Mouse (Mus musculus) lung, embryonic 15.5 days (tissue): Measurements from ENCODE around the gene Ndufs5. TPM values are rescaled to one million over a fixed set of nuclear protein-coding genes. Genes with fewer than 3 reads are reported as not detected.

Source experiments
- ATAC-seq: fragments of 200-750 bp; cut with Nextera tagmentation; 2 replicates; pipeline ENCODE4 v1.8.0; 2017; ENCODE audit warnings: moderate number of reproducible peaks, borderline replicate concordance; ENCODE audit not compliant: low FRiP score, low TSS enrichment; ENCODE audit errors: extremely low read depth
- H3K27ac ChIP-seq: fragments of 300-500 bp; sonication (generic); 2 replicates; pipeline ENCODE4 v1.5.1; 2015; ENCODE audit warnings: moderate library complexity, mild to moderate bottlenecking, inconsistent platforms
- H3K27me3 ChIP-seq: fragments of 300-500 bp; sonication (generic); 2 replicates; pipeline ENCODE4 v1.6.1; 2015; ENCODE audit warnings: inconsistent platforms
- H3K36me3 ChIP-seq: fragments of 300-500 bp; sonication (generic); 2 replicates; pipeline ENCODE4 v1.6.1; 2015; ENCODE audit warnings: inconsistent platforms
- H3K4me1 ChIP-seq: fragments of 300-500 bp; sonication (generic); 2 replicates; pipeline ENCODE4 v1.6.1; 2015; ENCODE audit warnings: inconsistent platforms
- H3K4me2 ChIP-seq: fragments of 300-500 bp; sonication (generic); 2 replicates; pipeline ENCODE4 v1.6.1; 2015; ENCODE audit warnings: inconsistent platforms, mild to moderate bottlenecking, moderate library complexity
- H3K4me3 ChIP-seq: fragments of 300-500 bp; sonication (generic); 2 replicates; pipeline ENCODE4 v1.5.1; 2015; ENCODE audit warnings: mild to moderate bottlenecking, inconsistent platforms
- H3K9ac ChIP-seq: fragments of 300-500 bp; sonication (generic); 2 replicates; pipeline ENCODE4 v1.6.1; 2015; ENCODE audit warnings: inconsistent platforms
- H3K9me3 ChIP-seq: fragments of 300-500 bp; sonication (generic); 2 replicates; pipeline ENCODE4 v1.6.1; 2016; ENCODE audit warnings: inconsistent platforms
- WGBS: fragments of 180-500 bp; shearing (Covaris S2); methylation state at CpG from one replicate; pipeline ENCODE4 v1.1.7; 2015; 5-methylcytosine and 5-hydroxymethylcytosine counted together
- polyA plus RNA-seq: library from polyadenylated mRNA; unstranded; fragments of >200 nt; fragmentation: Nextera tagmentation; extraction: Ambion mirVana; gene quantifications from 2 replicates; pipeline ENCODE4 v1.2.1, GENCODE M21; 2015

Ndufs5 gene
- polyA plus RNA-seq, 1 experiment from 2014 or later: 263 TPM

DNA sequence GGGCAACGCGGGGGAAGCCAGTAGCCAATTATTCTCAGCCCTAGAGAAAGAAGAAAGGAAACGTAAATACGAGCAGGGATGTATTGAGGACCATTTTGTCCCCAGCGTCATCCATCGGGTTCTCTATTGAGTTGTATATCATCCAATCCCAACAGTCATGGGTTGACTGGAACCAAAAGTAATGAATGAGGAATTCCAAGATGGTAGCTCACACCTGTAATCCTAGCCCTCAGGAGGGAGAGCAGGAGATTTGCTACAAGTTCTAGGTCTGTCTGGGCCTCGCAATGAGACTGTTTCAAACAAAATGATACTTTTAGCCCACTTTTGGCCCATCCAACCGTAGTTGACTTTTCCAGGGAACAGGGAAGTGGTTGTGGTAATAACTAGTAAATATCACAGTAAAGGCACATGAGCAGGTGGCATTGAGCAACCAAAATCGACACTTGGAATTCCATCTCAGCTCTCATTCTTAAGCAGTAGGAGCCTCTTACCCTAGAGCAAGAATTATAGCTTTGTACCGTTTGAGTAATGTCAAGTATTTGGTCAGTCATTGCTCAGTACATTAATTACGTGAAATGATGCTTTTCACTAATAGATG lies 52.2 kb downstream of the Ndufs5 start:
- no peaks in the 10 kb centered on the region for H3K9me3 ChIP-seq
- H3K27ac ChIP-seq: peak overlapping the region; percentile 98
- ATAC-seq: no peak
- H3K27me3 ChIP-seq: no peaks in the 10 kb centered on the region
- H3K4me1 ChIP-seq: peaks cover 46% of the 10 kb centered on the region
- peak overlapping the region; percentile 96 for H3K9ac ChIP-seq
- no peaks in the 10 kb centered on the region for H3K36me3 ChIP-seq
- peak overlapping the region; percentile 85 for H3K4me2 ChIP-seq
- peak overlapping the region; percentile 94 for H3K4me3 ChIP-seq
- 29% methylated on average over 11 of the region's 11 CpGs for WGBS

DNA sequence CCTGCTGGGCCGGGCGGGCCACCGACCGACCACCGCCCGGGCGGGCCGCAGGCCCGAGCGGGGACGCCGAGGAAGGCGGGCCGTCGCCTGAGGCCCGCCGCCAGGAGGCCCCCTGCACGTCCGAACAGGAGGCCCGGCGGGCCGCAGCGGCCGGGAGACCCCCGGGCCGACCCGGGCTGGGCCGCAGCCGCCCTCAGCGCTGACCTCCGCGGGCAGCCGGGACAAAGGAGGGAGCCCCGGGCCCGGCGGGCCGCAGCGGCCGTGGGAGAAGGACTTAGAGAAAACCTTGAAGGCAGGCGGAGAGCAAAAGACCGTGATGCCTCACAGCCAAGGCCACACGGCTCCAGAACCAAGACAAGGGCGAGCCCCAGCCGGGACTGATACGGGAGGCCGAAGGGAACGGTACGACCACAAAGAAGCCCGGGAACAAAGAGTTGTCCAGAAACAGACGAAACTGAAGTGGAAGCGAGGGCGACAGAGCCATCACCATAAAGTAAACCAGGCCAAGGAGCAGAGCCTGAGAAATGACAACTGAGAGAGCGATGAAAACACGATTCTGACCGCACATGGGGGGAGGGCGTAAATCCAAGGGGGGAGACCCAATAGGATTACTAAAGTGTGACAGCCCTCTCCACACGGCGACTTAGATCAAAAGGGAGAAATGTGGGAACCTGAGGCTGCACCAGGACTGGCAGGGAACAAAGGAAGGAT lies 52.9 kb downstream of the Ndufs5 start:
- under 1% methylated on average over 45 of the region's 58 CpGs for WGBS
- ATAC-seq: no peak; the same call in none of the 2 replicates
- Histone ChIP-seq H3K36me3 (no peaks in the 10 kb centered on the region), H3K4me1 (peaks cover 46% of the 10 kb centered on the region), H3K9ac (peak overlapping the region; percentile 96), H3K4me3 (peak overlapping the region; percentile 94), H3K27ac (peak overlapping the region; percentile 98), H3K27me3 (no peaks in the 10 kb centered on the region), H3K9me3 (no peaks in the 10 kb centered on the region), H3K4me2 (peak overlapping the region; percentile 85)

DNA sequence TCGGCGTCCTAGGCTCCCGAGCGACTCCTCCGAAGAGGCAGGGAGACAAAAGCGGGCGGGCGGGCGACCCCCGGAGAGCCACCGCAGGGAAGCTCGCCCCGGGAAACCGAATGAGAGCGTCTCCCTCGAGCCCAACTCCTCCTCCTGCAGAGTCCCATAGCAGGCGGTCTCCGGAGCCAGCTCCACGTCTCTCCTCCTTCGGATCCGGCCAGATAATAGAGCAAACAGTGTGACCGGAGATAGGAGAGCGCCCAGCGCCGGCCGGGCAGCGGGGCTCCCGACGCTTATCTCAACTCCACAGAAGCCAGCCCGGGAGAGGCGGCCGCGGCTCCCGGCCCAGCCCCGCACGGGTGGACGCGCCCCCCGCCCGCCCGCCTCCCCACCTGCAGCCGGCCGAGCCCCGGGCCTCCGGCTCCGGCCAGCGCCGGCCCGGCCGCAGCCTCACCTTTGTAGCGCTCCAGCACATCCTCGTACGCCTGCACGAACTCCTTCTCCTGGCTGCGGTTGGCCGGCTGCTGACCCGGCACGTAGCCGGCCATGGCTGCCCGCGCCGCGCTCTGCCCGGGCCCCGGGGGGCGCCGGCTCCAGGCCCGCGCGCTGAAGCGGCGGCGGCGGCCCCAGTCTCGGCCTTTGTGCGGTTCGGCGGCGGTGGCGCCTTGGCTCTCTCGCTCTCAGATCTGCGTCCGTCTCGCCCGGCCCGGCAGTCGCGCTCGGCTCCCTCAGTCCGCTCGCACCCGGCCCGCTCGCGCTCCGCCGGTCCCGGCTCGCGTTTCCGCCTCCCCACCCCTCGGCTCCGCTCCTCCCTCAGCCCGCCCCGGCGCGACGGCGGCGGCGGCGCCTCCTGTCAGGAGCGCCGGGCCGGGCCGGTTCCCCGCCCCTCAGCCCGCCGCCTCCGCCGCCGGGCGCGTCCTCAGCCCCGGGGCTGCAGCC lies 53.7 kb downstream of the Ndufs5 start:
- Histone ChIP-seq H3K27ac (peak overlapping the region; percentile 98), H3K4me2 (peak overlapping the region; percentile 85), H3K9me3 (no peaks in the 10 kb centered on the region), H3K4me1 (peaks cover 46% of the 10 kb centered on the region), H3K4me3 (peak overlapping the region; percentile 94), H3K36me3 (no peaks in the 10 kb centered on the region), H3K9ac (peak overlapping the region; percentile 96), H3K27me3 (no peaks in the 10 kb centered on the region)
- peak; percentile 86 for ATAC-seq
- WGBS: under 1% methylated on average over 112 of the region's 125 CpGs

DNA sequence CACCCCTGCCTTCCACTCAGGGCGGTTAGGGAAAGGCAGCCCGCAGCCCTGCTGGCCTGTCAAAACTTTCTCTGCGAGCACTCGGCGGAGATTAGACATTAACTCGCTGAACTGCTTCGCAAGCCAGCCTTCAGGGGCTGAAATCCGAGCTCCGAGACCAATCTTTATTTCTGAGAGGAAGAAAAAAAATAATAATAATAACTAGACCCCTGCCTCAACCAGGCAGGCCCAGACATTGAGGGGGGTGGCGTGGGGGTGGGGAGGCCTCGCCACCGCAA lies 54.4 kb downstream of the Ndufs5 start:
- Histone ChIP-seq H3K9me3 (no peaks in the 10 kb centered on the region), H3K4me1 (peaks cover 46% of the 10 kb centered on the region), H3K4me3 (peak overlapping the region; percentile 94), H3K27ac (peak overlapping the region; percentile 98), H3K36me3 (no peaks in the 10 kb centered on the region), H3K27me3 (no peaks in the 10 kb centered on the region), H3K9ac (peak overlapping the region; percentile 96), H3K4me2 (peak overlapping the region; percentile 85)
- 0% methylated on average over 12 of the region's 12 CpGs for WGBS
- ATAC-seq: peak; percentile 16; the same call in 1 of the 2 replicates

DNA sequence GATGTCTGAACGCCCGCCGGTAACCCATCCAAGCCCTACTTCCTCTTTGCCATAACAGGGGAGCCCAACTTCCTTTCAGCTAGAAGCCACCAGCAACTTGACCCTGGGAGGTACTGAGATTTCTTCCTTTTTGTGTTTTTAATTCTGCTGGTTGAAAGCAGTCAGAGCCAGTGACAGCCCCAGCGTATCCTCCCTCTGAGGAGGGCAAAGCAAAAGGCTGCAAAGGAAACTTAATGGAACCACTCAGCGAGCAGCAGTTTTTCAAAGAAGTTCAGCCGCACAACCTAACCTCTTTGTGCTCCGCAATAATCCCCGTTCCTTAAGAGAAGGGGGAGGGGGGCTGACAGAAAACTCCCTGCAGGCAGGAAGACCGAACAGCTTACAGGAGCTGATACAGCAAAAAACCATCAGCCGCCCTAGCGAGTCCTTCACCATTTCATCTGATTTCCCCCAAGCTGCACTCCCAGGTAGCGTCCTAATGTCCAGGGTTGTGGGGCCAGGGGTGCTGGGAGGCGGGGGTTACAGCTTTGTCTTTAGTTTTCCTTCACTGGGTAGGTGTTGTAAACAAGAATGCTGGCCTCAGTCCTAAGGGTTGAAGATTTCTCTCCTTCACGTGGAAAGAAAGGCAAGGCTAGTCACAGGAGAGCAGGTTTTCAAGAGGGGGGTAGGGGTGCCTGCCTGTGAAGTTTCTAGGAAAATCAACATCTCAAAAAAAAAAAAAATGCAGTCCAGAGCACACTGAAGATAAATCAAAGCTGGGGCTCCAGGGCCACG lies 54.9 kb downstream of the Ndufs5 start:
- H3K4me3 ChIP-seq: peak overlapping the region; percentile 94
- ATAC-seq: no peak
- peaks cover 46% of the 10 kb centered on the region for H3K4me1 ChIP-seq
- no peaks in the 10 kb centered on the region for H3K9me3 ChIP-seq
- peak overlapping the region; percentile 98 for H3K27ac ChIP-seq
- no peaks in the 10 kb centered on the region for H3K27me3 ChIP-seq
- no peaks in the 10 kb centered on the region for H3K36me3 ChIP-seq
- WGBS: 3% methylated on average over 15 of the region's 15 CpGs
- H3K4me2 ChIP-seq: peak overlapping the region; percentile 85
- peak overlapping the region; percentile 96 for H3K9ac ChIP-seq

Other genes starting within 250 kb of the Ndufs5 start
- gene Macf1, start 33.8 kb downstream of the Ndufs5 start, polyA plus RNA-seq: 64.2 and 73.1 TPM in 2 replicates
- 43.7 and 44.5 TPM in 2 replicates for gene Akirin1, start 32.1 kb upstream of the Ndufs5 start, polyA plus RNA-seq
- gene Rhbdl2, start 69.7 kb upstream of the Ndufs5 start, polyA plus RNA-seq: 0.74 and 2.2 TPM in 2 replicates
- not detected in 2 replicates for gene 4933427I04Rik, start 141.5 kb upstream of the Ndufs5 start, polyA plus RNA-seq
- 61.7 and 69.6 TPM in 2 replicates for gene Mycbp, start 186.6 kb upstream of the Ndufs5 start, polyA plus RNA-seq
- 46.6 and 49.2 TPM in 2 replicates for gene Rragc, start 199.2 kb upstream of the Ndufs5 start, polyA plus RNA-seq
- gene 4930535I16Rik, start 199.8 kb upstream of the Ndufs5 start, polyA plus RNA-seq: not detected in 2 replicates